Mouse (Mus musculus): ENCODE data around the gene 1810010D01Rik.

1810010D01Rik gene

GRCm38 (mm10) chr7:145208006-145208405, at the start of gene 1810010D01Rik:
Gene 1810010D01Rik, minus strand, starts transcription at chr7:145208119.
- no peak for TF ChIP-seq GATA4 (IDR thresholded peaks at IDR 0.05; ENCODE audit: insufficient replicate concordance, low read length)

GRCm38 (mm10) chr7:145256092-145256491, 48.2 kb upstream of the 1810010D01Rik start:
- no peak for TF ChIP-seq GATA4 (IDR thresholded peaks at IDR 0.05; ENCODE audit: insufficient replicate concordance, low read length)

GRCm38 (mm10) chr7:145253986-145254630, 46.2 kb upstream of the 1810010D01Rik start:
- no peak for TF ChIP-seq GATA4 (IDR thresholded peaks at IDR 0.05; ENCODE audit: insufficient replicate concordance, low read length)

- TF ChIP-seq GATA4 (IDR thresholded peaks at IDR 0.05; ENCODE audit: insufficient replicate concordance, low read length), result no peak
Measured at GRCm38 (mm10) chr7:145252715-145253476, 45.0 kb upstream of the 1810010D01Rik start.

- no peak for TF ChIP-seq GATA4 (IDR thresholded peaks at IDR 0.05; ENCODE audit: insufficient replicate concordance, low read length)
Measured at GRCm38 (mm10) chr7:145250225-145250624, 42.3 kb upstream of the 1810010D01Rik start.

- no peak for TF ChIP-seq GATA4 (IDR thresholded peaks at IDR 0.05; ENCODE audit: insufficient replicate concordance, low read length)
Measured at GRCm38 (mm10) chr7:145248911-145249310, 41.0 kb upstream of the 1810010D01Rik start.

- peak; percentile 23; the same call in 1 of the 2 replicates for TF ChIP-seq GATA4 (IDR thresholded peaks at IDR 0.05; ENCODE audit: insufficient replicate concordance, low read length)
Measured at GRCm38 (mm10) chr7:145242851-145243712, 35.2 kb upstream of the 1810010D01Rik start.

GRCm38 (mm10) chr7:145242028-145242427, 34.1 kb upstream of the 1810010D01Rik start:
- no peak for TF ChIP-seq GATA4 (IDR thresholded peaks at IDR 0.05; ENCODE audit: insufficient replicate concordance, low read length)

GRCm38 (mm10) chr7:145240929-145241328, 33.0 kb upstream of the 1810010D01Rik start:
- no peak for TF ChIP-seq GATA4 (IDR thresholded peaks at IDR 0.05; ENCODE audit: insufficient replicate concordance, low read length)

- TF ChIP-seq GATA4 (IDR thresholded peaks at IDR 0.05; ENCODE audit: insufficient replicate concordance, low read length), result no peak
Measured at GRCm38 (mm10) chr7:145239736-145240505, 32.0 kb upstream of the 1810010D01Rik start.

GRCm38 (mm10) chr7:145239145-145239544, 31.2 kb upstream of the 1810010D01Rik start:
- TF ChIP-seq GATA4 (IDR thresholded peaks at IDR 0.05; ENCODE audit: insufficient replicate concordance, low read length), result peak; percentile 7; the same call in 1 of the 2 replicates

GRCm38 (mm10) chr7:145234841-145235790, 27.2 kb upstream of the 1810010D01Rik start:
- no peak for TF ChIP-seq GATA4 (IDR thresholded peaks at IDR 0.05; ENCODE audit: insufficient replicate concordance, low read length)

GRCm38 (mm10) chr7:145231659-145232058, 23.7 kb upstream of the 1810010D01Rik start:
- no peak for TF ChIP-seq GATA4 (IDR thresholded peaks at IDR 0.05; ENCODE audit: insufficient replicate concordance, low read length)

GRCm38 (mm10) chr7:145226641-145227040, 18.7 kb upstream of the 1810010D01Rik start:
- no peak for TF ChIP-seq GATA4 (IDR thresholded peaks at IDR 0.05; ENCODE audit: insufficient replicate concordance, low read length)
